Mouse (Mus musculus) spleen, adult 2 months (tissue): ENCODE measurements around the gene Lancl1. TPM values are rescaled to one million over a fixed set of nuclear protein-coding genes. Genes with fewer than 3 reads are reported as not detected.

Experiments used
- DNase-seq, 2 experiments: peaks; one replicate each; pipeline versions ENCODE4 v3.0.0 to v3.0.0-alpha.2; 2012 to 2021; ENCODE audit warnings: low spot score in 2 of 2, low read depth in 1 of 2
- H3K27ac ChIP-seq: fragments of 200-500 bp; 2 replicates; pipeline ENCODE4 v1.5.1; 2012; ENCODE audit warnings: low read length, inconsistent platforms; ENCODE audit not compliant: insufficient read depth
- H3K27me3 ChIP-seq: fragments of 200-500 bp; 2 replicates; pipeline ENCODE4 v1.6.1; 2012; ENCODE audit warnings: mild to moderate bottlenecking, moderate library complexity, low read length, inconsistent platforms; ENCODE audit not compliant: control insufficient read depth, insufficient read depth
- H3K36me3 ChIP-seq: fragments of 200-500 bp; 2 replicates; pipeline ENCODE4 v1.6.1; 2012; ENCODE audit warnings: mild to moderate bottlenecking, low read length, inconsistent platforms; ENCODE audit not compliant: control insufficient read depth, insufficient read depth
- H3K4me1 ChIP-seq: fragments of 200-500 bp; 2 replicates; pipeline ENCODE4 v1.6.1; 2011; ENCODE audit warnings: inconsistent platforms; ENCODE audit not compliant: control insufficient read depth, insufficient read depth, insufficient read length
- H3K4me3 ChIP-seq: fragments of 200-500 bp; 2 replicates; pipeline ENCODE4 v1.5.1; 2011; ENCODE audit warnings: mild to moderate bottlenecking, inconsistent platforms; ENCODE audit not compliant: insufficient read depth, insufficient read length; ENCODE audit errors: extremely low read depth
- CTCF ChIP-seq: fragments of 200-500 bp; IDR thresholded peaks from 2 replicates; pipeline ENCODE4 v1.5.1; 2011; ENCODE audit warnings: mild to moderate bottlenecking, inconsistent platforms; ENCODE audit not compliant: insufficient read depth, insufficient read length, insufficient replicate concordance; ENCODE audit errors: extremely low read depth
- POLR2A ChIP-seq: fragments of 200-500 bp; IDR thresholded peaks from 2 replicates; pipeline ENCODE4 v1.6.1; 2011; ENCODE audit warnings: low read depth, low read length, inconsistent platforms
- WGBS: fragments of 180-500 bp; shearing (Covaris S2); methylation state at CpG from one replicate; pipeline ENCODE4 v1.1.7; 2018; 5-methylcytosine and 5-hydroxymethylcytosine counted together
- polyA plus RNA-seq: library from polyadenylated mRNA; depleted of rRNA; stranded (reverse); fragments of >200 nt; gene quantifications from 2 replicates; pipeline ENCODE4 v1.2.3, GENCODE M21; 2012

Gene Lancl1
- polyA plus RNA-seq, 1 experiment, result 46.9 TPM

DNA sequence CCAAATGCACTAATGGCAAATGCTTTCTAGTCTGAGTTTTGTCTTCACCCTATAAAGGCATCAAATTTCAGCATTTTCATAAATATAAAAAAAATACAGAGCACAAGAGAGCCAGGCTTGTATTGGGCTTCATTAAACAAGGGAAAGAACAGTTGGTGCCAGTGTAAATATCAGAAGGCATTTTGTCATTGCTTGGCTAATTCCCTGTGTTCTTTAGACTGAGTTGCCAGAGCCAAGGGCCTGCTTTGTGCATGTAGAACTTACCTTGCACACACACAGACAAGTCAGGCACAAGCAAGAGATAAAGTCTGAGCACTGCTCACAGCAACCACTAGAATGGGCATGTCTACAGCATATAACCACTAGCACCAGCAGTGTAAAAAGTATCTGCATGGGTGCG lies 40.1 kb downstream of the Lancl1 start:
- no peak for DNase-seq
- Histone ChIP-seq H3K4me3 (no peak overlapping the region), H3K4me1 (no peaks in the 10 kb centered on the region)

DNA sequence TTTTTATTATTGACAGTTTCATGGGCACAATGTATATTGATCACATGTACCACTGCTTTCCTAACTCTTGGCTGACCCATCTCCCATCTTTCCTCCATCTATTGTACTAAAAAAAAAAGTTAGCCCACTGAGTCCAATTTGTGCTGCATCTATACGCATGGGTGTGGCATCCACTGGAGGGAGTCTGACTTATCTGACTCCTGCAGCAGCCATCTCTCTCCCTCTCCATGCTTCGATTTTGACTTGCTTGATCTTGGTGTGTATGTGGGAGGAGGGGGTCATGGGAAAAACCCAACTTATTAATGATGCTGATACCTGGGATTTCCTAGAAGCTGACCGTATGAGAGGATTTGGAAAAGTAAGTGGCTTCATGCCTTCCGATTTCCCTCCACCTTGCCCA lies 40.5 kb downstream of the Lancl1 start:
- DNase-seq, result no peak
- Histone ChIP-seq H3K27ac (no peak overlapping the region), H3K4me1 (no peaks in the 10 kb centered on the region), H3K36me3 (no peaks in the 10 kb centered on the region), H3K27me3 (no peaks in the 10 kb centered on the region), H3K4me3 (no peak overlapping the region)
- TF ChIP-seq CTCF (no peak), POLR2A (no peak)
- 83% methylated on average over 4 of the region's 4 CpGs for WGBS

More for the DNA sequence above, 40.1 kb downstream of the Lancl1 start:
- H3K36me3 ChIP-seq, result no peaks in the 10 kb centered on the region
- no peak for TF ChIP-seq CTCF
- no peak for TF ChIP-seq POLR2A
- no peaks in the 10 kb centered on the region for H3K27me3 ChIP-seq
- no peak overlapping the region for H3K27ac ChIP-seq
- 91% methylated on average over 1 of the region's 1 CpGs for WGBS

DNA sequence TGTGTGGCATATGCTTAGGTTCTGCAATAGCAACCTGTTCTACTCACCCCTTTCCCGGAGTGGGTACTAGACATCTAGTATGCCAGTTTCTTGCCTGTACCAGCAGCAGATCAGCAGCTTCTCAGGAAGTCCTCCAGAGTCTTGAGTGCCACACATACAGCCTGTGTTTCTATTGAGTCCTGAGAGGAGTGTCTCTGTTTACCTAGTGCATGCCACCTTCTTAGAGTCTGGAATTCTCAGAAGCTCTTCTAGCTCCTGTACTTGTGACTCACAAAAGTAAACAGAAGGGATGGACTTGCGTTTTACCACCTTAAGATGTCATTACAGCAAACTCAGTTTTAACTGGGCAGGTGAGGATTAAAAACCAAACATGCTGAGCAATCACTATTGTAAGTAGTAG lies 41.9 kb downstream of the Lancl1 start:
- Histone ChIP-seq H3K27me3 (no peaks in the 10 kb centered on the region), H3K4me3 (no peak overlapping the region), H3K36me3 (no peaks in the 10 kb centered on the region), H3K27ac (no peak overlapping the region), H3K4me1 (no peaks in the 10 kb centered on the region)
- 91% methylated on average over 2 of the region's 2 CpGs for WGBS
- no peak for TF ChIP-seq POLR2A
- no peak for TF ChIP-seq CTCF
- DNase-seq, result no peak

DNA sequence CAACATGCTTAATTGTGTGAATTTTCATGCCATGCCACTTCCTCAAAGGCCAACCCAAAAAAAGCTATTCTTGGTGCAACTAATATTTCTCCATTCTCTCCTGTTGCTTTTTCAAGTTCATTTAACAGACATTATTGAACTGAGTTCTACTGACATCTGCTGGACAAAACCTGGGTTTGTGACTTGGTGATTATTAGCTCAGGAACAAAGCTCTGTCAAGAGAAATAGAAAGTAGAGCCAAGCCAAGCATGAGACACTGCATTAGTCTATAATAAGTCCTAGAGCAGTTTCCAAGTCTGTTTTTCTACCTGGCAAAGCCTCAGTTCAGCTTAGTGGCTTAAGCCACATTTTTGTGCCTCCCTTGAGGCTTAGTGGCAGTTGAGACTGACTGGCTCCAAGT lies 45.9 kb downstream of the Lancl1 start:
- Histone ChIP-seq H3K27me3 (no peaks in the 10 kb centered on the region), H3K36me3 (no peaks in the 10 kb centered on the region), H3K4me3 (no peak overlapping the region), H3K27ac (no peak overlapping the region), H3K4me1 (peaks cover 2% of the 10 kb centered on the region; the same call in 1 of the 2 replicates)
- DNase-seq, result peak in 1 of 2 experiments; percentile 23
- TF ChIP-seq CTCF (no peak), POLR2A (no peak)

DNA sequence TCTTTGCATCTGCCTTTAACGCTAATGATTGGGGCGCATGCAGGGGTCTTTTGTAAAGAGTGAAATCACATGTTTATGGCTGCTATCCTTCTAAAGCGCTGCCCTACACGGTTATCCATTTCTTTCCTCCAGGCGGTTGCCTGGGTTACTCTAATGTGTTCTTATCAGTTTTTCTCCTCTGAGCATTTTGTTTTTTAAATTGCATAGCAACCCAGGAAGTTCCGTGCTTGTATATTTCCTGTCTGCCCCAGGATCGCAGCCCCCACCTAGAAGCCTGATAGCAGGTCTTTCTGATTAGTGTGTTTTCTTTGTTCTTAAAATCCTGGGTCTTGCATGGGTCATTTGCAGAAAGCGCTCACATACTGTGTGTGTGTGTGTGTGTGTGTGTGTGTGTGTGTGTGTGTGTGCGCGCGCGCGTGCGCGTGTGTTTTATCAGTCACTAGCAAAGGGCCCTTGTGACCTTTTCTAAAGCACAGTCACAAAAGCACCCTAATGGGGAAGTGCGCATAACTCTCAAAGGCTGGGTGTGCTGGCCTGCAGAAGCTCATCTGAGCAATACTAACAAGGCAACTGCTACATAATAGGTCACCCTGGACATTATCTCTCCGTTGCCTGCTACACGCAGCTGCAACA lies 51.0 kb downstream of the Lancl1 start:
- H3K4me1 ChIP-seq, result peaks cover 2% of the 10 kb centered on the region; the same call in 1 of the 2 replicates
- no peaks in the 10 kb centered on the region for H3K27me3 ChIP-seq
- TF ChIP-seq POLR2A, result no peak
- no peak for TF ChIP-seq CTCF
- no peaks in the 10 kb centered on the region for H3K36me3 ChIP-seq
- WGBS, result 39% methylated on average over 18 of the region's 18 CpGs
- H3K27ac ChIP-seq, result peak overlapping the region; percentile 45
- peak in 1 of 2 experiments; percentile 28 for DNase-seq
- peak overlapping the region; percentile 29; the same call in 1 of the 2 replicates for H3K4me3 ChIP-seq

DNA sequence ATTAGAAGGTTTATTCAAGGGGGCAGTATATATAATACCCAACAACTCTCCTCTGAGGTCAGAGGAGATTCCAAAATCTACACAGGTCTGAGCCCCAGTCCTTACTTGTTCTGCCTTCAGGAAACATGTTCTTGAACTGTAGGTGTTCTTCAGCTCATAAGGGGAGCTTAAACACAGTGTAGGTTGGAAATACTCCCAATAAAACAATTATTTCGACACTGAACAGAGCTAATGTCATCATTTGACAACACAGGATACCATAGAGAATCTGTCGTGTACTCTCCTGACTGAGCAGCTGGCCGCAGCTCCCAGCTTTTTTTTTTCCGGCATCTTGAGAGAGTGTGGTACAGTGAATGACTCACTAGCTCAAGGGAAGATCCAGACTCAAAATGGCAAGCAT lies 52.8 kb downstream of the Lancl1 start:
- TF ChIP-seq CTCF (no peak), POLR2A (no peak)
- Histone ChIP-seq H3K27ac (no peak overlapping the region), H3K27me3 (no peaks in the 10 kb centered on the region), H3K4me1 (peaks cover 2% of the 10 kb centered on the region; the same call in 1 of the 2 replicates), H3K4me3 (no peak overlapping the region), H3K36me3 (no peaks in the 10 kb centered on the region)
- WGBS, result 88% methylated on average over 4 of the region's 4 CpGs
- DNase-seq, result no peak

DNA sequence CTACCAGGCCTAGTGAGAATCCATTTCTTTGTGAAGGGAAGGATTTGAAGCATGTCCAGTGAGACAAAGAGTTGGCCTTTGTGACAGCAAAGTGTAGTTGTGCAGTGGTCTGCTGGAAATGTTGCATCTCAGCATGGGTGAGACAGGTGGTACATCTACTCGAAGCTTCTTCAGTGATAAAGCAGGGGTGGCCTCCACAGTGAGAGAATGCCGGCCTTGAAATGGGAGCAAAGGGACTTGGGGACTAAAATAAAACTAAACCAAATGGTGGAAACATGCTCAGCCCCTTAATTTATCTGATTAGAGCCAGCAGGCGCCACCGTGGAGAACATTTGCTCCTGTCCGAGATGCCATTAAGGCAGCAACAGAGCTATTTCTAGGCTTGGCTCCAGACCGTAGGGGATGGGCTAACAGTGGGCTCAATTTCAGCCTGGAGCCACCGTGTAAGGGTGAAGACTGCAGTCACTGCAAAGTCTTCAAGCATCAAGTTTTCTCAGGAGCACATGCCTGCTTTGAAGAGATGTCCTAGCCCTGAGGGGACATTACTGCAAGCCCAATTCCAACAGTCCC lies 53.5 kb downstream of the Lancl1 start:
- TF ChIP-seq CTCF, result no peak
- no peak for TF ChIP-seq POLR2A
- H3K36me3 ChIP-seq, result no peaks in the 10 kb centered on the region
- no peak overlapping the region for H3K27ac ChIP-seq
- 88% methylated on average over 7 of the region's 7 CpGs for WGBS
- no peak overlapping the region for H3K4me3 ChIP-seq
- no peak for DNase-seq
- H3K27me3 ChIP-seq, result no peaks in the 10 kb centered on the region
- peaks cover 2% of the 10 kb centered on the region; the same call in 1 of the 2 replicates for H3K4me1 ChIP-seq
